Mouse (Mus musculus) heart, postnatal 36 days (tissue): ENCODE results near the gene Gm19426. TPM values are rescaled to one million over a fixed set of nuclear protein-coding genes. Genes with fewer than 3 reads are reported as not detected.

Experiments used
- DNase-seq, 2 experiments: peaks; one replicate each; pipeline ENCODE4 v3.0.0; 2021 to 2022
- intact Hi-C: fragments of 180-260 bp; cut with DNase I; formaldehyde crosslinking; loops from one replicate; pipeline ENCODE4 v1.15.1; 2025
- total RNA-seq, 2 experiments: library from RNA; stranded (reverse); gene quantifications; 2 replicates each; pipeline ENCODE4 v1.2.3; 2021

Gm19426 gene
- total RNA-seq: 1 to 10 TPM; 1.1 to 1.4 TPM

DNA sequence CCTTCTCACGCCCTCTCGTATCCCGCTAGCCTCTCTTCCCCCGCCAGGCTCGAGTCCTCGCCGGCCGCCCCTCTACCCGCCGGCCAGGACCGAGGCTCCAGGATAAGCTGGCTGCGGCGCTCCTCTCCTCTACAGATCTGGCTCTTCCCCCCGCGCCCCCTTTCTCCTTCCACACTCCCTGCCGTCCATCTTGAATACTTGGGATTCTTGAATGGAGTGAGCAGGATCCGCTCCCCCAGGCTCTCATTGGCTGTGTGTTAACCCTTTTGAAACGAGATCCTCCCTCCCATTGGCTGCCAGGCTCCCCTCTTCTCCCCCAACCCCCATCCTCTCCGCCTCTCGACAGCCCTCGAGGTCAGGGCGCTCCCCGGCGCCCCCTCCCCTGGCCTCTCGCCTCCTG is at the start of gene Gm19426:
Gene Gm19426 (minus strand): TSS at position 95 of the 400 bp plus-strand sequence.
- intact Hi-C loops: loop anchor here (2.0 kb wide), 1 partner anchor 55 kb away; the partner anchor contains the start of gene Ube2l6
- DNase-seq: peak; percentile 54 to 62

DNA sequence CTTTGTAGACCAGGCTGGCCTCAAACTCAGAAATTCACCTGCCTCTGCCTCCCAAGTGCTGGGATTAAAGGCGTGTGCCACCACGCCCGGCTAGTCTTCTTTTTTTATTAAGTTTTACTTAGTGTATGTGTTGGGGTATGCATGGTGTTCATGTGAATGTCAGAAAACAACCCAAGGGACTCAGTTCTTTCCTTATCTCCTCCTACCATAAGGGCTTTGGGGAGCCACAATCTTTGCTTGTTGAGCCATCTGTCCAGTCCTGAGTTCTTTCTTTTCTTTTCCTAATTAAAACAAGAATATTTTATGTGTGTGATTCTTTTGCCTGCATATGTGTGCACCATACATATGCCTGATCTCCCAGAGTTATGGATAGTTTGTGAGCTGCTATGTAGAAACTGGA is 49.7 kb upstream of the Gm19426 start:
- DNase-seq: no peak
- intact Hi-C loops: no loop called here

DNA sequence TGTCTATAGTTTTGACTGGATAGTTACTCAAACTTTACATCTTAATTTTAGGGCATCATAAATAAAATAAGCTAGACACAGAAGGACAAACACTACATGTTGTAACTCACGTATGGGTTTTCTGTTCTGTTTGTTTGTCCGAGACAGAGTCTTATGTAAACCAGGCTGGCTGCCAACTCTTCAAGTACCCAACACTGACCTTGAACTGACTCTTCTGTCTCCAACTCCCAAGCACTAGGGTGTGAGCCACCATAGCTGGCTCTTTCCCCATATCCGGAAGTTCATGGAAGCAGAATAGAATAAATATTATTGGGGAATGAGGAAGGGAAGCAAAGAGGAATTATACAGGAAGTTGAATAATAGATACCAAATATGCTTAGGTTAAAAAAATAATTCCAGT is 49.1 kb upstream of the Gm19426 start:
- intact Hi-C loops: no loop called here
- DNase-seq: peak in 1 of 2 experiments; percentile 36

DNA sequence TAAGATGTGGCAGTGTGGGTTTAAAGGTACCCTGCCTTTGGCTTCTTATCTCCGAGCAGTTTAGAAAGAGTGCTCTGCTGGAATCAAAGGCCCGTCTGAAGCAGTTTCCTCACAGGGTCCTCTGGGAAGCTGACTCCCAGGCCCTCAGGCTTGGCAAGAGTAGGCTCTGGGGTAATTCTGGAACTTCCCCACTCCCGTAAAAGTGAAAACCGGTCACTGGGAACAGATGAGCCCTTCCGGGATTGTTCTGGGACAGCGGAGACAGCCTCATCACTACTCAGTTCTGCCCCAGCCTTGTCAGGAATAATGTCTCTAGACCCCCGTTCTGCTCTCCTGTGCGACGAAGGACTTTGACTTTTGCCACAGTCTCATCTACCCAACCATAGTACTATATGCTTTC is 47.0 kb upstream of the Gm19426 start:
- intact Hi-C loops: no loop called here
- DNase-seq: no peak

DNA sequence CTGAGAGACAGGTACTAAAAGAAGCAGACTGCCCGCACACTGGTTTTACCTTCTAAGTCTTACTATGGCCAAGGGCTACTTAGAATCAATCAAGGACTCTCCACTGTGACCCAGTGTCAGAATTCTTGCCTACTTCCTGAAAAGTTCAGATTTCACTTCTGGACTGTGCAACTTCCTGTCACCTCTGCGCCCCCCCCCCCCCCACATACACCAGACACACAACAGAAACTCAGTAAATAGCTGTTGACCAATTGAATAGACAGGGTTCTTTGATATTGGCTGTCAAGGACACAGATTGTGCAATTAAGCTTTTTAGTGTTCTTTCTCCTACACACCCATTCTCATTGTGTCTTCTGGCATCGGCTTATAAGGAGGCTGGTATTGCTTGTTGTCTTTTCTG is 44.9 kb upstream of the Gm19426 start:
- intact Hi-C loops: no loop called here
- no peak for DNase-seq

DNA sequence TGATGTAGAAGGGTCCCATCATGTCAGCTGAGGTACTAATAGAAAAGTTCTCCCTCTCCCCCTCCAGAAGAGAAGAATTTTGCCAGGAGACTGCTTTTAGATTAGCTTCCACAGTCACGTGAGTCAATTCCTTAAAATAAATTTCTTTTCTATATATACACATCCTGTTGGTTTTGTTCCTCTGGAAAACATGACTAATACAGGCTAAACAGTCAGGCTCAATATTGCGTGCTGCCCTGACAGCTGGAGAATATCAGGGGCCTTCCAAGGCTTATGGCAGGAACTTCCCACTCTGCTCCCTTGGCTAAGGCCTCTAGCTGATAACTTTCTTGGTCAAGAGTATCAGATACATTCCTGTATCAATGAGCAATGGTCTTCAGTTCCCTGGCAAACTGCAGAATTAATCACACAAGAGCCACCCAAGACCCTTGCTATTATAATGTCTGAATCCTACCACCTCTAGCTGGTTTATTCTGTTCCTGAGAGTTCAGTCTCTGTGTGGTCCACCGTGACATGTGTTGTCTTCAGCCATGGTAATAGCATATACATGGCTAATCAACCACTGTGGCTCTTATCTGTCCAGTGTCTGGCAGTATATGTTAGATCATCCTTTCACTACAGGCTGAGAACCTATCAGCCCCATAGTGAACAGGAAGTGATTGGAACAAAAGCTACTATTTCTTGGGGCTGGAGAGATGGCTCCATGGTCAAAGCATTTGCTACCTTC is 40.5 kb upstream of the Gm19426 start:
- intact Hi-C loops: no loop called here
- DNase-seq: peak in 1 of 2 experiments; percentile 43

DNA sequence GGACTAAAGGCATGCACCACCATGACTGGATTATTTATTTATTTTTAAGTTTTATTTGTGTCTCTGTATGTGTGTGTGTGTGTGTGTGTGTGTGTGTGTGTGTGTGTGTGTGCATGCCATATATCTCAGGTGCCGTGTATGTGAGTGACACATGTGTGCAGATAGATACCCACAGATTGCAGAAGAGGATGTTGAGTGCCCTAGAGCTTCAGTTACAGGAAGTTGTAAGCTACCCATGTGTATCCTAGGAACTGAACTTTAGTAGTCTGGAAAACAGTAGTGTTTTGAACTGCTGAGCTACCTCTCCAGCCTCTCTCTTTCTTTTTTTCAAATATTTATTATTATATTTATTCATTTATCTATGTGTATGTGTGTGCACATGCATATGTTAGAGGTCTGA is 39.9 kb upstream of the Gm19426 start:
- no peak for DNase-seq
- intact Hi-C loops: no loop called here

DNA sequence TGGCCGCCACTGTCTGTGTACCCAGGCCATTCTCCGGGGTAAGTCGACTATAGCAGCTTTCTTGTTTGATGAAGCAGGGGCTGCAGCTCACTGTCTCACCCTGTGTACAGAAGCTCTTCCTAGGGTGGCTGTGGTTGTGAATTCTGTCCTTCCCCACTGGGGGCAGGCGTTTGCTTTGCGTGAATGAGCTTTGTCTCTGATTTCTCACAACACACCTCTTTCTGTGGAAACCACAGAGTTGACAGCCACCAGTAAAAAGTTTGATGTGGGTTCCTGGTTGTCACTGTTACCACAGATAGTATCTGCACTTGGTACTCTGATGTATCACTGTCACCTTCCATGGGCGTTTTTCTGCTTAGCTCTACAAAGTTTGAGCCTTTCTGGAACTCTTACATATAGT is 35.8 kb upstream of the Gm19426 start:
- no peak for DNase-seq
- intact Hi-C loops: no loop called here

DNA sequence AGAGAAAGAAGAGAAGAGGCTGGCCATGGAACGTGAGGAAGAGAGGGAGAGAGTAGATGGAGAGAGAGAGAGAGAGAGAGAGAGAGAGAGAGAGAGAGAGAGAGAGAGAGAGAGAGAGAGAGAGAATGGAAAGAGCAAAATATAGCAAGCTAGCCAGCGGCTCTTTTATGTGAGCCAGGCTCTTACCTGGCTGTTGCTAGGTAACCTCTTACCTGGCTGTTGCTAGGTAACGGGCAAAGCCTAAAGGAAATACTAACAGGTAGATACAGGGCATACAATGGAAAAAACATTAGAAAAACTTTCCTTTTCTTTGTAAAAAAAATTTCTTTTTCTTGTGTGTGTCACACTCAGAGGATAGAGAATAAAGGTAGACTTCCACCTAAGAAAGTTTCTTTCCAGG is 34.3 kb upstream of the Gm19426 start:
- intact Hi-C loops: no loop called here
- DNase-seq: no peak

DNA sequence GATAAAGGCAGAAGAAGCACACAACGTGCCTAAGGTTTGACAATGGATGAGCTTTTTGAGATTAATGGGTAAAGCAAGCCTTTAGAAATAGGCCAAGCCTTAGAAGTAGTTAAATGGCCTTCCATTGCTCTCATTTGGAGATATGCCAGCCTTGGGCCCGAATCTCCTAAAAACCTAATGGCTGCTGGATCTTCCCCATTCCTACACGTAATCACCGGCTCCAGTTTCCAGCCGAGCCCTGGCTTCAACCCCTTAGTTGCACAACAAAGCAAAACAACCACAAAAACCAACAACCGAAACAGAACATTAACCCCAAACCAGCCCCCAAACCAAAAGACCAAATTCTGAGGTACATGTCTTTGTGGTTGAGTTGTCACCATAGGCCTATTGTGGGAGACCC is 32.2 kb upstream of the Gm19426 start:
- peak; percentile 28 to 47 for DNase-seq
- intact Hi-C loops: no loop called here

DNA sequence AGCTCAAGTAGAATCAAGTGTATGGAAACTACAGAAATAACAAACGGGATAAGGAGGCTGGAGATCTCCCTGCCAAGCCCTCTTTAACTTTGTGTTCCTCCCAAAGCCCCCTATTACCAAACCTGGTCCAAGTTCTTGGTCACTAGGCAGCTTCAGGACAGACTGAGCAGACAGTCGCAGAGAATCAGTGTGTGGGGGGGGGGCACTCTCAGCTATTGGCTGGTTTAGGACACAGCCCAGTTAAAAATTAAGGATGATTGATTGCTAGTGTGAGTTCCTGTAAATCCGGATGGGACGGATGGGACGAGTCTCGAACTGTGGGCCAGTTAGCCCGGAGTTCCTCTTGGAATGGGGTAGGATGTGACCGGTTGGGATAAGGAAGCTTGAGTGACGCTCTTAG is 31.8 kb upstream of the Gm19426 start, which contains the start of gene Serping1:
Gene Serping1 (minus strand): TSS at position 204 of the 400 bp plus-strand sequence.
- peak in 1 of 2 experiments; percentile 30 for DNase-seq
- intact Hi-C loops: no loop called here

DNA sequence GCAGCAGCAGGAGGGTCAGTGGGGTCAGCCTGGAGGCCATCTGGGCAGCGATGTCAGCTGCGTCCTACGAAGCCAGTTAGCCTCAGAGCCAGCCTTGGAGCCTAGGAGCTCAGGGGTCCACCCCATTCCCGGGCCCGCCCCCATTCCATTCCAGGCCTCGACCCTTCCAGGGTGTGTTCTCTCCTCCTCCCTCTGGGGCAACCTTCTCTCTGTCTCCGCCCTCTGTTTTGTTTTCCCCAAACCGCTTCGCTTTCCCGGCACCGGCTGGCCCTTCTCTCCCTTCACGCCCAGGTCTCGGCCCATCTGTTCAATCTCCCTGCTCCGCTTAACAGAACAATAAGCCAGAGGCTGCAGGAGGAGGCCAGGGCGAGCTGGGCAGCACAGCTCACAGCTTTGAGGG is 31.3 kb upstream of the Gm19426 start:
- intact Hi-C loops: no loop called here

DNA sequence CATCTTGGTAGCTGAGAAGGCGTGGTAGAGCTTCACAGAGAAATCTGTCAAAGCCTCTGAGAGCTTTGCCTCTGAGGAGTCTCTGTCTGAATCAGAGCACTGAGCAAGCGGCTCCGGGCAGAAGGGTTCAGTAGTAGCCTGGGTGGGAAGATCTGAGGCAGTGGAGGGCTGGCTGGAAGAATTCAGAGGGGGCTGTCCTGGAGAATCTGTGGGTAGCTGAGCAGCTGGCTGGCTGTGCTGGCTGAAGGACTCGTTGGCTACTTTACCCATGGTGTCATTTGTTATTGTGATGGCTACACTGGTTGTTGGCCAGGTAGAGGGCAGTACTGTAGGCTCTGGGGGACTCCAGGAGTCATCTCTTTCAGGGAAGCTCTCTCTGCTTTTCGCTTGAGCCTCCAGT is 29.7 kb upstream of the Gm19426 start:
- DNase-seq: peak in 1 of 2 experiments; percentile 17
- intact Hi-C loops: no loop called here

More for the DNA sequence above, 31.3 kb upstream of the Gm19426 start:
- DNase-seq: peak; percentile 71 to 76

DNA sequence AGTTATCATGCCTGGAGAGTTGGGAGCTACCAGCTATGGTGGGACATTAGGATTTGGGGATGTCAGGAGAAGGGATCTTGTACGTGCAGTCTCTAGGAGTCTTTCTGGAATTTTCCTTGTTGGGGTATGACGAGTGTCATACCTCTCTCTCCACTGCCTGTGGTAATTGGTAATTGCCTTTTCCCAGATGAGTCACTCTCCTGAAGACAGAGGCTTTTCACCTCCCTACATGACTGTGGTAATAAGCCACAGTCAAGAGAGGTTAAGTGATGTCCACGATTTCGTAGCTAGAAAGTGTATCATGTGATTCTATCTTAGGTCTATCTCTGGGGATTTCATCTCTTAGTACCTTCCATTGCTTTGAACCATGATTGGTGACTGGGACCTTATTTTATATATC is 29.0 kb upstream of the Gm19426 start:
- DNase-seq: no peak
- intact Hi-C loops: no loop called here

DNA sequence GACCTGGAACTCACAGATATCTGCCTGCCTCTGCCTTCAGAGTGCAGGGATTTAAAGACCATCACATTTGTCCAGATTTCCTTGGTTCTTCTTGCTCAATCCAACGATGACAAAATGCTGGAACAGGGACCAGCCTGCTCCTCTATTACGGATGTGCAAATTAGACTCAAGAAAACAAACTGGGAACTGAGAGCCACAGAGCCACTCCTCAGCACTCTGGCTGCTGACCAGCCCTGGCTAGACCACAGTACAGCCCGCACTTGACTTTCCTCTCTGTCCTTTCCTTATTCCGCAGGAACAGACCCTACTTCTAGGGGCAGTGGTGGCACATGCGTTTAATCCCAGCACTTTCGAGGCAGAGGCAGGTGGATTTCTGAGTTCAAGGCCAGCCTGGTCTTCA is 27.0 kb upstream of the Gm19426 start:
- DNase-seq: peak; percentile 51 to 56
- intact Hi-C loops: no loop called here

DNA sequence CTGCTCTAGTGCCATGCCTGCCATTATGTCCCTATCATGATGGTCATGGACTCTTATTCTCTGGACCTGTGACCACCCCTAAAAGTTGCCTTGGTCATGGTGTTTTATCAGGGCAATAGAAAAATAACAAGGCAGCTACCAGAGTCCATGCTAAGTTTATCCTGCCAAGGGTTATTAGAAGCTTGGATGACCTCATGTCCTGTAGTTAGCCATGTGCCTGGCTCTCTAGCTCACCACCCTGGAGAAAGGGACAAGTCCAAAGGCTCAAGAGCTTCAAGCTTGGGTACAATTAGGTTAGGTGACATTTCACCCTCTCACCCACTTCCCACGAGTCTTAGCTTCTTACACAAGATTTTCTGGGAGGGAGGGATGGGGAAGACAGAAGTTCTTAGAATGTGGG is 19.4 kb upstream of the Gm19426 start:
- intact Hi-C loops: loop anchor here (5.0 kb wide), 1 partner anchor 34 kb away; the partner anchor contains the start of gene Ube2l6
- DNase-seq: no peak

DNA sequence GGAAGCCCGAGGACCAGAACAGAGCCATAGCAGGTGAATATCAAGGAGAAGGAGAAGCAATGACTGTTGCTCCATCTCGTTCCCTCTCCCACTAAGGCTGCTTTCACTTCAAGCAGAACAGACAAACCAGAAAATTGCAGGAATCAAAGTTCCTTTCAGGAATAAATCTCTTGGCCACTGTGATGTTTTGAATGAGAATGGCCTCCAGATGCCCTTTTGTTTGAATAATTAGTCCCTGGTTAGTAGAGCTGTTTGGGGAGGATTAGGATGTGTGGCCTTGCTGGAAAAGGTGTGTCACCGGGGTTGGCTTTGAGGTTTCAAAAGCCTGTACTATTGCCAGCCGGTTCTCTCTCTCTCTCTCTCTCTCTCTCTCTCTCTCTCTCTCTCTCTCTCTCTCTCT is 18.8 kb upstream of the Gm19426 start:
- DNase-seq: no peak
- intact Hi-C loops: loop anchor here (5.0 kb wide), 1 partner anchor 35 kb away; the partner anchor contains the start of gene Ube2l6

DNA sequence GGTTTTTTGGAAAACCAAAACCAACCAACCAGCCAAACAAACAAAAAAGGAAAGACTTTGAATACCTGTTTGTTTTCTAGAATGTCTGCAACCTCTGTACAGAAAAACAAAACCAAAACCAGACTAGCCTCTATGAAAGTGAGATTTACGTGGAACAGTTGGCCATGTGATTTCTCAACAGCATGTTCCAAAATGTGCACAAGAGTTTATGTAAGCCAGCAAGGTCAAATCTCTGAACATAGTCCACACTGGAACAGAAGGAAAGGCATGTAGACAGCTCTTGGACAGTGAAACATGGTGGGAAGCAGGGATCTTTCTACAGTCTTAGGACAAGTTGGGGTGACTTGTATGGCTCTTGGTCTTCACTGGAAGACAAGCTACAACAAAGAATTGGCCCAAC is 18.4 kb upstream of the Gm19426 start:
- DNase-seq: no peak
- intact Hi-C loops: loop anchor here (5.0 kb wide), 1 partner anchor 35 kb away; the partner anchor contains the start of gene Ube2l6

DNA sequence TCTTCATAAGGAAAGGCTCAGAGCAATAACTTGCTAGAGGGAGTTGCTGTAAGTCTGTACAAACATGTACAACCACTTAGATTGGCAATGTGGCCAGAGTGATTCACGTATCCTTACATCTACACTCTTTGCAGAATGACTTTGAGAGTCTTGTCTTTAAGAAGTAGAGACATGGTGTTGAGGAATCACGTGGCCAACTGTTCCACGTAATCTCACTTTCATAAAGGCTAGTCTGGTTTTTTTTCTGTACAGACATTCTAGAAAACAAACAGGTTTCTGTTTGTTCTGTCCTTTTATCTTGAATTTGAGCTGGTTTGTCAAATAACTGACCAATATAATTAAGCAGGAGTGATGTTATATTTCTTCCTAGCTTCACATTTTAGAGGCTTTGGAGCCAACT is 17.9 kb upstream of the Gm19426 start:
- no peak for DNase-seq
- intact Hi-C loops: loop anchor here (5.0 kb wide), 1 partner anchor 36 kb away; the partner anchor contains the start of gene Ube2l6

DNA sequence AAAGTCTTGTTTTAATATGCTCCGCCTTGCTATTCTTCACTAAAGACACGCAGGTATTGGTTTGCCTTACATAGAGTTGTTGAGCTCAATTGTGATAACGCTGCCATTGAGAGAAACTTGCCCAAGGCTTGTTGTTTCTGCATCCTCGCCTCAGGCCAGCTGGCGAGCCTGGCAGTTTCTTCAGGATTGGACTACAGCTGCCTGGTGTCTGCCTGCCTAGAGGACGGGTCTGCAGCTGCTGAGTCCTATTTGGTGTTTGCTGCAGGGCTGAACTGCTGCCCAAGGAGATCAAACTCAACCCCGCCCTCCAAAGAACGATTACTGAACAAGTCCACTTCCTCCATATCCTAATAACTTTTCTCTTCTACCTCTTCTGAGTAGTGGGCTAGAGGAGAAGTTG is 17.3 kb upstream of the Gm19426 start:
- no peak for DNase-seq
- intact Hi-C loops: loop anchor here (5.0 kb wide), 1 partner anchor 37 kb away; the partner anchor contains the start of gene Ube2l6

DNA sequence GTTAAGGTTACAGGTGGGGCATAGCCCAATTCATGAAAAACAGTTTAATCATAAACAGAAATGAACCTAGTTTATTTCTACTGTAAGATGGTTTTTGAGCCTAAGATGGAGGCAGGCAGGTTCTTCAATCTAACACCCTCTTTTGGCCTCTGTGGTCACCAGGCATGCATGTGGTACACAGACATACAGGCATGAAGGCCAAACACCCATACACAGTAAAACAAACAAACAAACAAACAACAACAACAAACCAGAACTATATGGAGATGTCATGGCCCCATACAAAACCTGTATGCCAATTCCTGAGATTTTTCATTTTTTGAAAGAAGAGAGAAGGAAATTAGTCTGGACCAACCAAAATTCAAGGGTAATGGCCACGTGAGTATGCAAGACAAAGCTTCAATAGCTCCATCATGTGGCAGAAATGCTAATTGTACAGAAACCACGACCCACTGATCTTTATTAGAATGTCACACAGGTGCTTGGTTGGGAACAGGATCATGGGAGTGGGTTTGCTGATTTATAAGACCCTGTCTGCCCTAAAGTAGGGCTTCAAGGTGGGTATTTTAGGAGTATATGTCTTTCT is 15.2 kb upstream of the Gm19426 start:
- DNase-seq: peak in 1 of 2 experiments; percentile 35
- intact Hi-C loops: no loop called here
